Mouse (Mus musculus) CH12.LX (cell line): ENCODE results near the gene Ap2a2. TPM values are rescaled to one million over a fixed set of nuclear protein-coding genes. Genes with fewer than 3 reads are reported as not detected.

Experiments used
- DNase-seq: peaks from one replicate; pipeline ENCODE4 v3.0.0-alpha.2; 2013; ENCODE audit errors: extremely low read depth
- H3K27ac ChIP-seq: 2 replicates; pipeline ENCODE4 v1.5.1; 2012; ENCODE audit warnings: low read depth, mild to moderate bottlenecking, control low read depth, moderate library complexity; ENCODE audit not compliant: insufficient read depth
- H3K27me3 ChIP-seq: replicated peaks from 2 replicates; pipeline ENCODE3; 2012; ENCODE audit warnings: inconsistent platforms
- H3K36me3 ChIP-seq, 2 experiments: replicated peaks in 1 of 2; 2 replicates each; pipeline versions ENCODE3 to v1.6.1; 2012; ENCODE audit warnings: inconsistent platforms in 1 of 2, low read length in 1 of 2, mild to moderate bottlenecking in 1 of 2, mixed read lengths in 1 of 2, moderate library complexity in 1 of 2; ENCODE audit not compliant: control insufficient read depth in 1 of 2, insufficient read depth in 1 of 2
- H3K4me1 ChIP-seq, 2 experiments: 2 replicates each; pipeline ENCODE4 v1.6.1; 2012; ENCODE audit warnings: inconsistent platforms in 1 of 2, moderate library complexity in 1 of 2; ENCODE audit not compliant: insufficient read depth in 2 of 2, control insufficient read depth in 1 of 2
- H3K4me2 ChIP-seq: 2 replicates; pipeline ENCODE4 v1.6.1; 2012; ENCODE audit warnings: low read depth, mild to moderate bottlenecking, control low read depth; ENCODE audit not compliant: poor library complexity, insufficient read depth, severe bottlenecking
- H3K4me3 ChIP-seq, 3 experiments: fragments of 150-350 bp in 1 of 3; sonication (generic) in 1 of 3; replicated peaks in 1 of 3; 2 replicates each; pipeline versions ENCODE3 to v1.5.1; 2011 to 2012; ENCODE audit warnings: low read depth in 2 of 3, low read length in 2 of 3, mild to moderate bottlenecking in 2 of 3, moderate library complexity in 2 of 3, control low read depth in 1 of 3, improper control_type of control experiment in 1 of 3, inconsistent platforms in 1 of 3, mixed read lengths in 1 of 3; ENCODE audit not compliant: poor library complexity in 1 of 3
- H3K79me2 ChIP-seq: replicated peaks from 2 replicates; pipeline ENCODE4 v1.6.1; 2012; ENCODE audit warnings: mild to moderate bottlenecking, moderate library complexity; ENCODE audit not compliant: control insufficient read depth, poor library complexity, insufficient read depth, severe bottlenecking; ENCODE audit errors: extremely low read depth
- H3K9ac ChIP-seq: 2 replicates; pipeline ENCODE4 v1.6.1; 2012; ENCODE audit warnings: low read depth, mild to moderate bottlenecking, control low read depth, moderate library complexity; ENCODE audit not compliant: insufficient read depth
- H3K9me3 ChIP-seq: replicated peaks from 2 replicates; pipeline ENCODE3; 2012; ENCODE audit warnings: low read length, inconsistent platforms, mixed read lengths
- BHLHE40 ChIP-seq: IDR thresholded peaks from 2 replicates; pipeline ENCODE4 v1.6.1; 2011; ENCODE audit warnings: mild to moderate bottlenecking, low read depth, low read length, improper control_type of control experiment
- CHD2 ChIP-seq: IDR thresholded peaks from 2 replicates; pipeline ENCODE4 v1.6.1; 2011; ENCODE audit warnings: low read length, improper control_type of control experiment
- CTCF ChIP-seq, 2 experiments: IDR thresholded peaks in 1 of 2; conservative IDR thresholded peaks in 1 of 2; 2 replicates each; pipeline ENCODE4 v1.5.1; 2011 to 2012; ENCODE audit warnings: low read depth in 2 of 2, low read length in 2 of 2, improper control_type of control experiment in 1 of 2, inconsistent platforms in 1 of 2, mild to moderate bottlenecking in 1 of 2, moderate library complexity in 1 of 2
- ELF1 ChIP-seq: IDR thresholded peaks from 2 replicates; pipeline ENCODE4 v1.6.1; 2014; ENCODE audit warnings: low read depth, mild to moderate bottlenecking, inconsistent platforms, low read length, improper control_type of control experiment
- GABPA ChIP-seq: IDR thresholded peaks from 2 replicates; pipeline ENCODE4 v1.6.1; 2012; ENCODE audit warnings: low read depth, low read length, improper control_type of control experiment, inconsistent platforms; ENCODE audit not compliant: insufficient replicate concordance
- HCFC1 ChIP-seq: IDR thresholded peaks from 2 replicates; pipeline ENCODE4 v1.6.1; 2012; ENCODE audit warnings: low read depth, mild to moderate bottlenecking, inconsistent platforms, low read length, improper control_type of control experiment
- IRF4 ChIP-seq: IDR thresholded peaks from 2 replicates; pipeline ENCODE4 v1.6.1; 2014; ENCODE audit warnings: low read depth, mild to moderate bottlenecking, inconsistent platforms, low read length, improper control_type of control experiment
- JUN ChIP-seq: IDR thresholded peaks from 2 replicates; pipeline ENCODE4 v1.6.1; 2011; ENCODE audit warnings: low read depth, mild to moderate bottlenecking, low read length, improper control_type of control experiment, moderate library complexity; ENCODE audit not compliant: insufficient read depth
- KAT2A ChIP-seq: IDR thresholded peaks from 2 replicates; pipeline ENCODE4 v1.6.1; 2012; ENCODE audit warnings: low read length, improper control_type of control experiment, inconsistent platforms; ENCODE audit not compliant: insufficient replicate concordance
- MAFK ChIP-seq: IDR thresholded peaks from 2 replicates; pipeline ENCODE4 v1.6.1; 2011; ENCODE audit warnings: low read length, improper control_type of control experiment; ENCODE audit not compliant: insufficient replicate concordance
- MAX ChIP-seq: IDR thresholded peaks from 2 replicates; pipeline ENCODE4 v1.6.1; 2011; ENCODE audit warnings: low read length, improper control_type of control experiment
- MEF2A ChIP-seq: IDR thresholded peaks from 2 replicates; pipeline ENCODE4 v1.6.1; 2014; ENCODE audit warnings: low read depth, mild to moderate bottlenecking, inconsistent platforms, low read length, improper control_type of control experiment, borderline replicate concordance
- MXI1 ChIP-seq: IDR thresholded peaks from 2 replicates; pipeline ENCODE4 v1.6.1; 2011; ENCODE audit warnings: mild to moderate bottlenecking, low read depth, low read length, improper control_type of control experiment
- NELFE ChIP-seq: IDR thresholded peaks from 2 replicates; pipeline ENCODE4 v1.6.1; 2011; ENCODE audit warnings: low read depth, low read length, improper control_type of control experiment
- NRF1 ChIP-seq: IDR thresholded peaks from 2 replicates; pipeline ENCODE4 v1.6.1; 2014; ENCODE audit warnings: low read depth, mild to moderate bottlenecking, inconsistent platforms, low read length, improper control_type of control experiment, moderate library complexity
- PAX5 ChIP-seq: IDR thresholded peaks from 2 replicates; pipeline ENCODE4 v1.6.1; 2012; ENCODE audit warnings: low read length, inconsistent platforms, mixed read lengths
- POLR2A ChIP-seq: IDR thresholded peaks from 2 replicates; pipeline ENCODE4 v1.6.1; 2011; ENCODE audit warnings: low read depth, mild to moderate bottlenecking, improper control_type of control experiment, low read length
- RAD21 ChIP-seq: IDR thresholded peaks from 2 replicates; pipeline ENCODE4 v1.6.1; 2011; ENCODE audit warnings: low read depth, mild to moderate bottlenecking, low read length, improper control_type of control experiment, moderate library complexity
- RCOR1 ChIP-seq: conservative IDR thresholded peaks from 2 replicates; pipeline ENCODE4 v1.6.1; 2012; ENCODE audit warnings: low read depth, mild to moderate bottlenecking, inconsistent platforms, low read length, improper control_type of control experiment
- SIN3A ChIP-seq: IDR thresholded peaks from 2 replicates; pipeline ENCODE4 v1.6.1; 2012; ENCODE audit warnings: low read length, improper control_type of control experiment, inconsistent platforms
- SMC3 ChIP-seq: IDR thresholded peaks from 2 replicates; pipeline ENCODE4 v1.6.1; 2011; ENCODE audit warnings: low read depth, low read length, improper control_type of control experiment
- TBP ChIP-seq: conservative IDR thresholded peaks from 2 replicates; pipeline ENCODE4 v1.6.1; 2011; ENCODE audit warnings: low read depth, low read length, improper control_type of control experiment
- TCF12 ChIP-seq: IDR thresholded peaks from 2 replicates; pipeline ENCODE4 v1.6.1; 2014; ENCODE audit warnings: low read depth, mild to moderate bottlenecking, inconsistent platforms, low read length, improper control_type of control experiment
- UBTF ChIP-seq: IDR thresholded peaks from 2 replicates; pipeline ENCODE4 v1.6.1; 2012; ENCODE audit warnings: low read depth, mild to moderate bottlenecking, inconsistent platforms, low read length, improper control_type of control experiment, moderate library complexity
- USF2 ChIP-seq: conservative IDR thresholded peaks from 2 replicates; pipeline ENCODE4 v1.6.1; 2011; ENCODE audit warnings: low read depth, low read length, improper control_type of control experiment
- ZC3H11A ChIP-seq: IDR thresholded peaks from 2 replicates; pipeline ENCODE4 v1.6.1; 2012; ENCODE audit warnings: low read depth, mild to moderate bottlenecking, inconsistent platforms, low read length, improper control_type of control experiment
- dilution Hi-C: fragments of 300-500 bp; cut with MboI; formaldehyde crosslinking; loops from 2 replicates; pipeline ENCODE4 v1.14.3; 2020; ENCODE audit warnings: low sequenced_read_pairs; ENCODE audit not compliant: extremely low pct_unique_long_range_greater_than_20kb, extremely low pct_ligation_motif_present
- in situ Hi-C: fragments of 300-500 bp; cut with MboI; formaldehyde crosslinking; loops from 3 replicates; pipeline ENCODE4 v1.14.3; 2019; ENCODE audit warnings: low sequenced_read_pairs, low pct_ligation_motif_present, low pct_unique_long_range_greater_than_20kb, mixed read lengths
- polyA plus RNA-seq: library from polyadenylated mRNA; unstranded; fragments of >175 nt; gene quantifications from 2 replicates; pipeline ENCODE4 v1.2.1, GENCODE M21; 2012; ENCODE audit warnings: low read depth; ENCODE audit not compliant: insufficient read length
- total RNA-seq, 2 experiments: library from RNA; depleted of rRNA; stranded (reverse); fragments of 300-350 nt in 1 of 2; fragments of >200 nt in 1 of 2; gene quantifications; 2 replicates each; pipeline ENCODE4 v1.2.3; 2012 to 2014

The Ap2a2 gene
- total and polyA plus RNA-seq, 3 experiments: 30.0 to 50.7 (median 43.1) TPM

GRCm38 (mm10) chr7:141642375-141642774 lies 80.4 kb downstream of the Ap2a2 start:
- Histone ChIP-seq H3K27me3 (peaks cover 44% of the 10 kb centered on the region), H3K4me2 (no peak overlapping the region), H3K79me2 (no peaks in the 10 kb centered on the region), H3K4me3 (no peak overlapping the region), H3K4me1 (no peaks in the 10 kb centered on the region), H3K36me3 (no peaks in the 10 kb centered on the region), H3K9ac (no peak overlapping the region), H3K9me3 (no peaks in the 10 kb centered on the region), H3K27ac (no peak overlapping the region)
- dilution Hi-C loops (no loop called here), in situ Hi-C loops (no loop called here)
- DNase-seq: no peak
- no peak for TF ChIP-seq TCF12
- TF ChIP-seq RCOR1: no peak
- no peak for TF ChIP-seq UBTF
- TF ChIP-seq RAD21: no peak
- no peak for TF ChIP-seq SMC3
- no peak for TF ChIP-seq NRF1
- TF ChIP-seq IRF4: no peak
- TF ChIP-seq USF2: no peak
- TF ChIP-seq MAFK: no peak
- no peak for TF ChIP-seq ZC3H11A
- no peak for TF ChIP-seq TBP
- TF ChIP-seq HCFC1: no peak
- TF ChIP-seq NELFE: no peak
- TF ChIP-seq CHD2: no peak
- no peak for TF ChIP-seq GABPA
- no peak for TF ChIP-seq KAT2A

- DNase-seq: peak; percentile 39
- dilution Hi-C loops (no loop called here), in situ Hi-C loops (no loop called here)
- H3K36me3 ChIP-seq: no peaks in the 10 kb centered on the region
- TF ChIP-seq ELF1: no peak
- peak; percentile 60 for TF ChIP-seq RAD21
- TF ChIP-seq SMC3: peak; percentile 51
- TF ChIP-seq CTCF (conservative IDR thresholded peaks at IDR 0.05 in 1 of 2, IDR thresholded peaks at IDR 0.05 in 1 of 2; ENCODE audit: low read depth in 2 of 2, low read length in 2 of 2): peak; percentile 51 to 71; a peak in 3 of 4 replicates
- no peak for TF ChIP-seq BHLHE40
- TF ChIP-seq SIN3A: no peak
- no peak for TF ChIP-seq MAX
- no peak for TF ChIP-seq JUN
- no peak for TF ChIP-seq PAX5
- TF ChIP-seq MEF2A: no peak
- TF ChIP-seq UBTF: no peak
- TF ChIP-seq NELFE: no peak
- no peak for TF ChIP-seq POLR2A
- no peak for TF ChIP-seq MAFK
- no peak for TF ChIP-seq USF2
- no peak for TF ChIP-seq MXI1
- TF ChIP-seq CHD2: no peak
- no peak overlapping the region for H3K4me2 ChIP-seq
- H3K27me3 ChIP-seq: peaks cover 51% of the 10 kb centered on the region
- H3K4me1 ChIP-seq: no peaks in the 10 kb centered on the region
- no peak overlapping the region for H3K27ac ChIP-seq
- no peak overlapping the region for H3K4me3 ChIP-seq
- H3K79me2 ChIP-seq: no peaks in the 10 kb centered on the region
- H3K9me3 ChIP-seq: no peaks in the 10 kb centered on the region
- H3K9ac ChIP-seq: no peak overlapping the region
Observed at GRCm38 (mm10) chr7:141643160-141643559, 81.2 kb downstream of the Ap2a2 start.
